Mouse (Mus musculus) ES-Bruce4 (cell line): ENCODE measurements around the gene H2-DMa.

Source experiments
- CTCF ChIP-seq: IDR thresholded peaks from one replicate; pipeline ENCODE4 v1.8.1; 2011; ENCODE audit warnings: low read depth, low read length
- EP300 ChIP-seq: IDR thresholded peaks from 2 replicates; pipeline ENCODE4 v1.6.1; 2011; ENCODE audit warnings: low read depth, low read length; ENCODE audit not compliant: insufficient read depth
- POLR2A ChIP-seq: IDR thresholded peaks from one replicate; pipeline ENCODE4 v1.8.1; 2011; ENCODE audit warnings: low read length; ENCODE audit not compliant: insufficient read depth

DNA sequence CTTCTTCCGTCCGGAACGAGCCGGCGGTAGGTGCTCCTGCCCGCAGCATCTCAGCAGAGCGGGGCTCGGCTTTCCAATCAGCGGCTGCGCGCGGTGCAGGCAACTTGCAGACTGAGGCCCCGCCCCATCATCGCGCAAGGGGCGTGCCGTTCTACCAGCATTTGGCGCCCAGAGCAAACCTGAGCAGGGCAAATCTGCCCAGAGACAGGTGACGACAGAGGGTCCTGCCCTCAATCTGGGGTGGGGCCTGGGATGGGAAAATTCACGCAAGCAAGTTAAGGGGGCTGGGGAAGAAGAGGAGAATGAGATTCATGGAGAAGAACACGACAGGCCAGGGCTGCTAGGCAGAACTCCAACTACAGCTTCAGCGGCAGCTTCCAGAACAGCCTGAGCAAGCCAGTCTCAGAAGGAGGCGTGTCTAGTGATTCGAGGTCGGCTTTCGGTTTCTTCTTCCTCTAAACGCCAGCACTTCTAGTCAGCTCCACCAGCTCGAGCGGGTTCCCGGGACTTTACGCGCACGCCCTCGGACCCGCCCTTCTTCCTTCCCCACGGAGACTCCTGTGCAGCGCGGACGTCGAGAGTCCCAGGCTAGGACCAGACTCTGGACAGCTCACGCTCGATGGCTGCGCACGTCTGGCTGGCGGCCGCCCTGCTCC is 68.0 kb downstream of the H2-DMa start, which contains the start of the genes Tap1 and Psmb9:
- TF ChIP-seq CTCF (no peak), POLR2A (no peak), EP300 (no peak)
